Mouse (Mus musculus): Measurements from ENCODE around the gene Ctso.

DNA sequence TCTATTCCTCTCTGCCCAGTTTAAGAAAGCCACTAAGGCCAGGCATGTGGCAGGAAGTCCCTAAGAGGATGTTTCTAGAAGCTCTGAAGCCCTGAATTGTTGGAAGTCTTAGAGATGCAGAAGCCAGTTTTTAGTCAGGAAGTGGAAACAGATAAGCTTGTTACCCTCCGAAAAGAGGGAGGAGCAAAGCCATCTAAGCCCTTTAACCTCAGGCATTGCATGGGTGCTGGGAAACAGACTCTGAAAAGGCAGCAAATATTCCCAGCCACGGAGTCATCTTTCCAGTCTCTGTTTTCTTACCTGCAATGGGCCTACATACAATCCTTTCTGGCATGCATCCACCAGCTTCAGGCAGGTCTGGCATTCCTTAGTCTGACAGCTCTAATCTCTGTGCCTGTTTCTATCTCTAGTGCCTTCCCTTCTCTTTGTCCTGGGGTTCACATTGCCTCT is 57.3 kb downstream of the Ctso start:
- TF ChIP-seq POLR2A (IDR thresholded peaks at IDR 0.05; ENCODE audit: insufficient read depth, low read length) (no peak), CTCF (IDR thresholded peaks at IDR 0.05; ENCODE audit: low read depth, low read length) (no peak), EP300 (IDR thresholded peaks at IDR 0.05; ENCODE audit: insufficient read depth, low read depth, low read length) (no peak)

Data from ES-Bruce4 (cell line).